Mouse (Mus musculus) layer of hippocampus, adult 9-10 months (tissue): ENCODE measurements at regions not wholly inside any gene's neighbourhood (a gene's known extent, or its start where the extent isn't known, plus 50 kb on each side); places are given as distances from the start of the nearest gene placed in this dataset.

Experiments used
- DNase-seq: peaks from one replicate; pipeline ENCODE4 v3.0.0; 2022; ENCODE audit warnings: low spot score

DNA sequence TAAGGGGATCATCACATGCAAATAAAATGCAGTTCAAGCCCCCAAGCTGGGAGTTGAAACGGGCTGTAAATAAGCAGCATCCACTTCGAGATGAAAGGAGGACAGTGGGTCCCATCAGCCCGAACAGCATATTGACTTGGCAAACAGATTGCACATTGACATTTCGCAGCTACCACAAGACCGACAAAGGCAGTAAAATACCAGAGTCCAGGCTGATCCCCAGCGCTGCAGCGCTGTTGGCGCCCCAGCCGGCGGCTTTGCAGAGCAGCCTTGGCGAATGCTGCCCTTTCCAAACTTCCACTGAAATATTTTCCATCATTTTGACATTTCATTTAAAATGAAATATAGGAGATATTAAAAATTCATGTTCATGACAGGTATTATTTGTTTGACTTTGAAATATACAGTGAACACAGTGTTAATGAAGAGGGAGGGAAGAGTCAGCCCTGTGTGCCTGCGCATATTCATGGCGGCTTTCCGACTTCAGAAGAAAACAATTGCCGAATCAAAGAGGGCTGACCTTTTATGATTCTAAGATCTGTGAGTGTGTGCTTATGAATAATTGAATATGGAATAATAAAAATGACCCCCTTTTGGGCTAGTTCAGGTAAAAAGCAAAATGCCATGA lies 98.4 kb downstream of the Sqor start:
- DNase-seq = no peak

DNA sequence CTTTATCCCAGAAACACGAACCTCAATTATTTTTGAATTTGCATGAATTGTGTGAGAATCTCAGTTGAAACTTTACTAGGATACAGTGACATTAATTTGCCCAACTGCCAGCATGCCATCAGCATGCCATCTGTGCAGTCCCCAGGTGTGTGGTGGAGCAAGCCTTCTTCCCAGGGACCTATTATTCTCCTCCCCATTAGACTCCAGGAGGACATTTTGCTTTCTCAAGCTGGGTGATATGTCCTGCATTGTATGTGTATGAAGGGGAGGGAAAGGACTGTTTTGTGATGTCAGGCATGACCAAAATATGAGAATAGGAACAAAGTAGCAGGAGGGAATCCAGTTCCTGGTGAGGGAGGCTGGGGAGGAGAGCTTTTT lies 98.9 kb downstream of the Sqor start:
- no peak for DNase-seq

DNA sequence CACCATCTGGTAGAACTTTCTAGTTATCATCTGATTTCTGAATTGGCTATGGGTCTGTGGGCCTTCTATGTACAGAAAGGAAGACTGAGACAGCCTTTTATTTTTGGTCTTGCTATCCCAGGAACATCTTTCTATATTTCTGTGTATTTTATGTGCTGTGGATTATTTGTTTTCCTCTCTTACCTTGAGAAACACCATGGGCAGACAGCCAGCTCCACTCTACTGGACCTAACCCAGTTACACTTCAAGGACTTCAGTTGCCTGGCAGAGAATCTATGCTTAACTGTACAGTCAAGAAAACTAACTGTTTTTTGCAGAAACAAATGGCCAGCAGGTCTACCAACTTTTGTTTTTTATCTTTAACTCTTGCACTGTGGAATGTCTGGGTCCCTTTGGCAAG lies 122.1 kb downstream of the Sqor start:
- no peak for DNase-seq

DNA sequence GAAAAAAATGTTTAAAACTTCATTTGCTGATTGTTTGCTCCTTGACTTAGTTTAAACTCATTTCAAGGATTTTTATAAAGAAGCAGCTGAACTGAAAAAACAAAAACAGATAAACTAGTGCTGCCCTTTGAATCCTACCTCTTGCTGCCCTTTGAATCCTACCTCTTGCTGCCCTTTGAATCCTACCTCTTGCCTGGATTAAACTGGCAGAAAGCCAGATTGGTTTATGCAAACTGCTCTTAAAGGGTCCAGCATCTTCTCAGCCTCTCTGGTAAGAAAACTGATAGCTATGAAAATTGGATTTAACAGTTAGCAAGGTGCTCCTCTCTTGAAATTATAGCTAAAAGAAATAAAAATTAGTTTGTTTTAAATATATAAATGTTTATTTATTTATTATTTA lies 122.5 kb downstream of the Sqor start:
- DNase-seq = no peak

DNA sequence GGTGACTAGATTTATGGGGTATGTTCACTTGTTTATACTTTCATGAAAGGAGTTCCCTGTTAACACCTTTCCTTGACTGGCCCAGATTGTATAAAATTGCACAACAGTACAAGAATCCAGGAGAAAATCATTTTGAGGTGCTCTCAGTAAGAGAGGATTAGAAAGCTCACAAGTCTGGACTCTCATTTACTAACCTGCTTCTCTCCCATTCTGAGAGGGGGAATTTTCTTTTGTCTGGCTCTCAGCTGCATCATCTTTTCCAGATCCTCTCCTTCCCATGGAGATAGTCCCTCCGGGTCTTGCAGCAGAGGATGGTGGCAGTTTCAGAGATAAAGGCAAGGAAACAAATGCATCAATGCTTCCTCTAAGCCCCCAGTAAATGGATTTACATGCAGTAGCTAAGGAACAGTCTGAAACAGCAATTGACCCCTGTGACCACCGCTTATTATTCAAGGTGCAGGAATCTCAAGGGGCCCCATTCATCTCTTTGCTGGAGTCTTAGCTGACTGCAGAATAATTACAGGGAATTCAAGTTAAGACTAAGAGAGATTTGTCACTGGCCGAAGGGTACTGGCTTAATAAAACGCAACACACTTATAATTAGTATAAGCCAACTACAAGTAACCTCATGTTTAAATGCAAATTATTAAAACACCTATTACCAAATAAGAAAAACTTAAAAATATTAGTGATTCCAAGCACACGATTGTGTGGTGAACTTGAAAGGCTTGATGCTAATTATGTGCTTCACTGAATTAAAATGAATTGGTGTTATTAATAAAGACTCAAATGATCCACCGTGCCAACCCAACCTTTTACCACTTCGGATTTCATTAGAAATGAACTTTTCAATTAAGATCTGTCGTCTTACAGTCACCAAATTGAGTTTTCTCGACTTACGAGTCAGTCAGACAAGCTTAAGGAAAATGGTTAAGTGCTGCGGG lies 140.4 kb downstream of the Sqor start:
- DNase-seq = no peak

DNA sequence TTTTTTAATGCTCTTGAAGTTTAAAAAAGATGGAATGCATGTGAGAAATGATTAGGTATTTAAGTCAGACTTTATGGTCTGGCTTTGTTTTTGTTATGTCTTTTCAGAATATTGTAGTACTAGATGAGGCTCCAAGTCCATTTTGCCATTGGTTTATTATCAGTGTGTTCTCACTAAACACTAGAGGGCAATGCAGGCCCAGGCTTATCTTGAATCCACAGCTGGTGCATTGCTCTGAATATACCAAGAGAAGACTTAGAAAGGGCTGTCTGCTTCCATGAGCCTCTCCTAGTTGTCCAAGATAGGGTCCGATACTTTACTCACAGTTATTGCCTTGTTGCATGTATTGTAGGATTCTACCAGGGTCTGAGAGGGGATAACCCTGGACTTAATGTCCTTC lies 151.7 kb downstream of the Sqor start:
- DNase-seq = peak; percentile 21

DNA sequence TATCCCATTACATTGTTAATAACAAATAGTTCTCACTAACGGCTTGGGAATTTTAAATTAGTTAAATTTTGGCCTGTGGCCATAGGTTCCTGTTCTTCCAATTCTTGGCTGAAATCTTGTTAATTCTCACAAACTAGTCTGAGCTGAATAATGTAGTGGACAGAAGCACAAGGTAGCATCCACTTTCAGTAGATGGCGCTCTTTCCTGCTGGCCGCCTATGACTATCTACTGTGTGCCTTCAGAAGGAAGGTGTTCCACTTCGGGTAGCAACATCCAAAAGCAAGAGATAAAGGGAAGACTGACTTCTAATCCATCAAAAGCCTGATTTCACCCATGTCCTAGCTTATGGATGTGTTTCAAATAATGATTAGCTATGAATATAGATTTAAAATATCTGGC lies 172.9 kb downstream of the Sqor start:
- peak; percentile 32 for DNase-seq

DNA sequence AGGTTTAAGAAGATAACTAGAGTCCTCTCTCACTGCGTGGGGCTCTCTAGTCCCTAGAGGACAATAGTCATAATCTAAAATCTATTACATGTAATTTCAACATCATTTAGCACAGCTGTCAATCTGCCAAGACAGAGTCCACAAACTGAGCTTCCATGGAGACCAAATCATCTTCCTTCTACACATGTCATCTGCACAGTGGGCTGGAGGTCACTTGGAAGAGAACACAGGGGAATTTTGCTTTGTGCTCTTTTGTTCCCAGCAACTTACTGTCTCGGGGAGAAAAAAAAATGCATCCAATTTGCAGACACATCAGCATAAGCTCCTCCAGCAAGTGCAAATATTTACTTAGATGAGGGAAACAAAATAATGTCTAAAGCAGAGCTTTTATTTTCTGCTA lies 179.8 kb downstream of the Sqor start:
- no peak for DNase-seq

DNA sequence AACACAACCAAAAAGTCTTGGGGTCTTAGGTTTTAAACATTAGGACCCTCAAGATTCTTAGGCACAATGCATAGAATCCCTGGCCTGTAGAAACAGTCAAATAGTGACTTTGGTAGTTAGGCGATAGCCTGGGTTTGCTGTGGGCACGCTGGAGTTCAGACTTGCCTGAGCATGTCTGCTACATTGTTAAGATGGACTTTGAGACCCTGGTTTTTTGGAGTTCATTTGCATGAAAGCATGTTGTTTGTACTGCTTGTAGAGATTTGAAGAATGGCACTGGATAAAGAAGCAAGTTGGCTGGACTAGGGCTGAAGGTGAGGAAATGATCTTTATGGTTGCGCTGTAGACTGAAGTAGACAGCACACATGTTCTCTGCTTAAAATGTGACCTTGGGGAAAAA lies 180.9 kb downstream of the Sqor start:
- DNase-seq = no peak

DNA sequence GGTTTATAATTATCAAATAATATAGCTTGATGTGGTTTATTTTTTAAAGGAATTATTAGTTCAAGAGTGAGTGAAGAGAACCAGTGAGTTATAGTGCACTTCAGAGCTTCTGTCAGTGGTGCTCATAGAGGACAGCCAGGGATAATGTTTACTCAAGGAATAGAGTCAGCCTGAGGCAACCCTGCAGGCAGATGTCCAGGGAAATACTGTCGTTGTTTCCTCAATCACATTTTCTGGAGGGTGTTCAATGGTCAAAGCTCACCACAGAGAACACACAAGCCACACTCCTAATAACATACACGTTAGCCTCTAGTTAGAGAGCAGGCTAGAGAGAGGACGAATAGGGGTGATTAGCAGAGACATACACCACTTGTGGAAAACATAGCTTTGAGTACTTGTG lies 184.0 kb downstream of the Sqor start:
- no peak for DNase-seq

DNA sequence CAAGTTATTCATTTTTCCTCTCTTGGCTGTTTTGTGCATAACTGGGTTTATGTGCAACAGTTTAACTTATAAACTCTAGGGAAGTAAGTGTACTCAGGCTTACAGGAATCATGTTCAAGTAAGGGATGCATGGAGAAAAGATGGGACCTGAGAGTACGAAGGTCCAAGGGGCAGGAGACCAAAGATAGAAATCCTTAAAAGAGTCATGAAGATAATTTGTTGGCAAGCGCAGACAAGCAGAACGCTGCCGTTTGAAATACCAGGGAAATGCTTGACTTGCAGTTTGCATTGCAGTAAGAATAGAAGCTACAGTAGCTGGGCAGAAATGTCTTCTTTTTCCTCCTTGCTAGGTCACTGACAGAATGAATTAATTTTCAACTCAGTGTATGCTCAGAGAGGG lies 196.7 kb downstream of the Sqor start:
- no peak for DNase-seq

DNA sequence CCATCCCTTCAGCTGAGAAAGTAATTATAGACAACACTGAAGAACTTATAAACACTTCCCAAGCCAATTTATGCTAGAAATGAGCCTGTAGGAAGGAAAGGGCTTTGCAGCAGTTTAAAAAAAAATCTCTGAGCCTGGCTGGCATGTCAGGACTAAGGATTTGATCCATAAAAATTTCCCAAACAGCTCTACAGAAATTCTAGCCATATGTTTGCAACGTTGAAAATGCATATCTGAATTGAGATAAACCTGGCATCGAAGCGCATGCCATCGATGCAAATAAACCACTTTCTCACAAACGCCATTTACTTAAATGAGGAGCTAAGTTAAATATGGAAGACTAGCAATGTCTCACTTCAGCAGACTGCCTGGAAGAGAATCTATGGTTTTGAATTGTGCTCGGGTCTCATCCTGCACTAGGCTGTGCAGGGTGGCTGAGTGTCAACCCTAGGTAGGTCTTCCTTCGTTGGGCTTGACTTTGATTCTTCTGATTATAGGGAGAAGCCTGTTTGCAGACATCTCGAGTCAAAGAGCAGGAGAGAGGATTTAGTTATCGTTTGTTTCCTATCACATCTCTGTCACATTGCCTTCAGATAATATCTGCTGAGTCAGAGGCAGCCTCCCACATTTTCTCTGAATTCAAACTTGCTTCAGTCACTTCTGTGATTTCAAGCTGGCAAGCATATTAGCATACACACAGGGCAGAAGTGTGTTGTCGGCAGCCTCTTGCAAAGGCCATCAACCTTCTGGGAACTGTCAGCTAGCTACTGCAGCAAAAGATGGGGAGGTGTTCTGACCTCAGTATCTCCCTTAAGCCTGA lies 204.0 kb downstream of the Sqor start:
- DNase-seq = no peak
